Mouse (Mus musculus) CD4-positive, CD25-positive, alpha-beta regulatory T cell, adult 2 months (primary cell): Measurements from ENCODE around the gene Crnkl1.

Source experiments
- DNase-seq: peaks from one replicate; pipeline ENCODE4 v3.0.0-alpha.2; 2012; ENCODE audit warnings: low read depth, low spot score

Crnkl1 gene

DNA sequence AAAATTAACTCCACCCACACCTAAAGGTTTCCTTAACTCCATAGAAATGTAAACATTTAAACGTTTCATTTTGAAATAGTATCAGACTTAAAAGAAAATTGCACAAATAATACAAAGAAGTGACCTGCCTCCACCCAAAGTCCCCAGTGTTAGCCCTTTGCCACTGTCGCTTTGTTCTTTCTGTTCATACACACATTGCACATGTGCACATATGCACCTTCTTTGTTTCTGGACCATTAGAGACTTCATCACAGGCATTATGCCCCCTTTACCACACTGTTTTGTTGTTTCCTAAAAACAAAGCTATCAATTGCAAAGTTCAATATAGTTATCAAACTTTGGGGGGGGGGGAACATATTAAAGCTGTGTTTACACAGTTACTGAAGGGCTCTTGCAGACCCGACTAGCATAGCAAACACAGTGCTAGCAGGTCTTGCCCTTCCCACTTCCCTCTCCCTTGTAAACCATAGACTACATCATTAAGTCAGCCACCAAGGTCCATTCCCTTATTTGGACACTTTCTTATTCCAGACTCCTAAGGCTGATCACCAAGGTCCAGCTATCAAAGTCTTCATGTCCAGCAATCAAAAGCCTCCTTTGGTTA is 59.8 kb downstream of the Crnkl1 start:
- DNase-seq, result no peak

DNA sequence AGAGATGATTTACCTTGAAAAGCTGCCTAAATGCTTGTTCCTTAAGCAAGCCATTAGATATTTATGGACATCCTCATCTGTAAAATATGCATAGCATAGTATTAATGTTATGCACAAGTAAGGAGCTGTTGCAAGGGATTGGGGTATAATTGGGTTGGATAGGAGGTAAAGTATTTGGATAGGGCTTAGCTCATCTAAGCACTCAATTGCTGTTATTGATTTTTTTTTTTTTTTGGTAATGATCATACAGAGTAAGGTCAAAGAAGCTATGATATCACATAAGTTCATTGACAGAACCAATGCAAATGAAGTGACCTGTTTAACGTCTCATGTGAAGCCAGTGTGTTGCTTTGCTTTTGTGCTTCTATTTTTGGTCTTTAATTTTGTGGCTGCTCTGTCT is 60.9 kb downstream of the Crnkl1 start:
- no peak for DNase-seq

DNA sequence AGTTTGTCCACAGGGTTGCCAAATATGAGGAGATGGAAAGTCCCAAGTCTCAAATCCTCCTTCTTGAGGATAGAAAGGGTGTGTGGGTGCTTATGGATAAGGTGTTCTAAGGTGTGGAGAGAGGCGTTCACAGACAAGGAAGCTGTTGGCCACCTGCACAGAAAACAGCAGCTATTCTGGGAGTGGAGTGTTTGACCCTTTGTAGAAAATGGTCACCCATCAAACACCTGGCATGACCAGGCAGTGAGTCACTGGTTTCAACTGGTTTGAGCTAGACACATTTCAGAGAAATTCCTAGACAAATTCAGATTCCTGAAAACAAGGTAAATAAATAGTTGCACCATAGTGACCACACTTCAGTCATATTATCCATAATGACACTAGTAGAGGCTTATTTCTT is 62.7 kb downstream of the Crnkl1 start:
- DNase-seq, result no peak

DNA sequence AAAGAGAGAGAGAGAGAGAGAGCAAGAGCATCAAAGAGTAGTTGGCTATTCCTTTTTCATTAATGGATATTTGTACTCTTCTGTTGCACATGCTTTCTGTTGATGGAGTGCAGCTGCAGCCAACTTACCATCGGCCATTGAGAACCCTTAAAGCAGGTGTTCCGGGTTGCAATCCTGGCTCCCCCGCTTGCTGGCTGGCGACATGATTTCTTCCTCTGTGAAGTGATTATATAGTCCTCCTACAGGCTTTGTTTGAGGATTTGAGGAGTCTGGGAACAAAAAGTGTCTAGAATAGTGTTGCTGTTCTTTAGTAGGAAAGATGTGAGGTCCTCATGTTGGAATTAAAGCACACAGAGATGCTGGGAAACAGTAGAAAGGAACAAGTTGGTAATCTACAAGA is 63.5 kb downstream of the Crnkl1 start:
- DNase-seq, result no peak
